Mouse (Mus musculus) CH12.LX (cell line): ENCODE data around the gene Dlec1. TPM values are rescaled to one million over a fixed set of nuclear protein-coding genes. Genes with fewer than 3 reads are reported as not detected.
A peak's percentile ranks its signal among the peaks of the same experiment; 100 is the strongest.

Experiments used
- DNase-seq: peaks from one replicate; pipeline ENCODE4 v3.0.0-alpha.2; 2013; ENCODE audit errors: extremely low read depth
- H3K27ac ChIP-seq: 2 replicates; pipeline ENCODE4 v1.5.1; 2012; ENCODE audit warnings: low read depth, mild to moderate bottlenecking, control low read depth, moderate library complexity; ENCODE audit not compliant: insufficient read depth
- H3K27me3 ChIP-seq: replicated peaks from 2 replicates; pipeline ENCODE3; 2012; ENCODE audit warnings: inconsistent platforms
- H3K36me3 ChIP-seq, 2 experiments: replicated peaks in 1 of 2; 2 replicates each; pipeline versions ENCODE3 to v1.6.1; 2012; ENCODE audit warnings: inconsistent platforms in 1 of 2, low read length in 1 of 2, mild to moderate bottlenecking in 1 of 2, mixed read lengths in 1 of 2, moderate library complexity in 1 of 2; ENCODE audit not compliant: control insufficient read depth in 1 of 2, insufficient read depth in 1 of 2
- H3K4me1 ChIP-seq, 2 experiments: 2 replicates each; pipeline ENCODE4 v1.6.1; 2012; ENCODE audit warnings: inconsistent platforms in 1 of 2, moderate library complexity in 1 of 2; ENCODE audit not compliant: insufficient read depth in 2 of 2, control insufficient read depth in 1 of 2
- H3K4me2 ChIP-seq: 2 replicates; pipeline ENCODE4 v1.6.1; 2012; ENCODE audit warnings: low read depth, mild to moderate bottlenecking, control low read depth; ENCODE audit not compliant: poor library complexity, insufficient read depth, severe bottlenecking
- H3K4me3 ChIP-seq, 3 experiments: fragments of 150-350 bp in 1 of 3; sonication (generic) in 1 of 3; replicated peaks in 1 of 3; 2 replicates each; pipeline versions ENCODE3 to v1.5.1; 2011 to 2012; ENCODE audit warnings: low read depth in 2 of 3, low read length in 2 of 3, mild to moderate bottlenecking in 2 of 3, moderate library complexity in 2 of 3, control low read depth in 1 of 3, improper control_type of control experiment in 1 of 3, inconsistent platforms in 1 of 3, mixed read lengths in 1 of 3; ENCODE audit not compliant: poor library complexity in 1 of 3
- H3K79me2 ChIP-seq: replicated peaks from 2 replicates; pipeline ENCODE4 v1.6.1; 2012; ENCODE audit warnings: mild to moderate bottlenecking, moderate library complexity; ENCODE audit not compliant: control insufficient read depth, poor library complexity, insufficient read depth, severe bottlenecking; ENCODE audit errors: extremely low read depth
- H3K9ac ChIP-seq: 2 replicates; pipeline ENCODE4 v1.6.1; 2012; ENCODE audit warnings: low read depth, mild to moderate bottlenecking, control low read depth, moderate library complexity; ENCODE audit not compliant: insufficient read depth
- H3K9me3 ChIP-seq: replicated peaks from 2 replicates; pipeline ENCODE3; 2012; ENCODE audit warnings: low read length, inconsistent platforms, mixed read lengths
- BHLHE40 ChIP-seq: IDR thresholded peaks from 2 replicates; pipeline ENCODE4 v1.6.1; 2011; ENCODE audit warnings: mild to moderate bottlenecking, low read depth, low read length, improper control_type of control experiment
- CHD1 ChIP-seq: IDR thresholded peaks from 2 replicates; pipeline ENCODE4 v1.6.1; 2012; ENCODE audit warnings: low read depth, low read length, improper control_type of control experiment, inconsistent platforms
- E2F4 ChIP-seq: IDR thresholded peaks from 2 replicates; pipeline ENCODE4 v1.6.1; 2011; ENCODE audit warnings: low read depth, low read length, improper control_type of control experiment; ENCODE audit not compliant: insufficient replicate concordance
- ETS1 ChIP-seq: conservative IDR thresholded peaks from 2 replicates; pipeline ENCODE4 v1.6.1; 2012; ENCODE audit warnings: low read depth, mild to moderate bottlenecking, inconsistent platforms, low read length, improper control_type of control experiment, moderate library complexity
- HCFC1 ChIP-seq: IDR thresholded peaks from 2 replicates; pipeline ENCODE4 v1.6.1; 2012; ENCODE audit warnings: low read depth, mild to moderate bottlenecking, inconsistent platforms, low read length, improper control_type of control experiment
- IRF4 ChIP-seq: IDR thresholded peaks from 2 replicates; pipeline ENCODE4 v1.6.1; 2014; ENCODE audit warnings: low read depth, mild to moderate bottlenecking, inconsistent platforms, low read length, improper control_type of control experiment
- JUN ChIP-seq: IDR thresholded peaks from 2 replicates; pipeline ENCODE4 v1.6.1; 2011; ENCODE audit warnings: low read depth, mild to moderate bottlenecking, low read length, improper control_type of control experiment, moderate library complexity; ENCODE audit not compliant: insufficient read depth
- KAT2A ChIP-seq: IDR thresholded peaks from 2 replicates; pipeline ENCODE4 v1.6.1; 2012; ENCODE audit warnings: low read length, improper control_type of control experiment, inconsistent platforms; ENCODE audit not compliant: insufficient replicate concordance
- MAFK ChIP-seq: IDR thresholded peaks from 2 replicates; pipeline ENCODE4 v1.6.1; 2011; ENCODE audit warnings: low read length, improper control_type of control experiment; ENCODE audit not compliant: insufficient replicate concordance
- MAX ChIP-seq: IDR thresholded peaks from 2 replicates; pipeline ENCODE4 v1.6.1; 2011; ENCODE audit warnings: low read length, improper control_type of control experiment
- MAZ ChIP-seq: IDR thresholded peaks from 2 replicates; pipeline ENCODE4 v1.6.1; 2012; ENCODE audit warnings: low read depth, mild to moderate bottlenecking, inconsistent platforms, low read length, improper control_type of control experiment, moderate library complexity
- MEF2A ChIP-seq: IDR thresholded peaks from 2 replicates; pipeline ENCODE4 v1.6.1; 2014; ENCODE audit warnings: low read depth, mild to moderate bottlenecking, inconsistent platforms, low read length, improper control_type of control experiment, borderline replicate concordance
- PAX5 ChIP-seq: IDR thresholded peaks from 2 replicates; pipeline ENCODE4 v1.6.1; 2012; ENCODE audit warnings: low read length, inconsistent platforms, mixed read lengths
- POLR2A ChIP-seq: IDR thresholded peaks from 2 replicates; pipeline ENCODE4 v1.6.1; 2011; ENCODE audit warnings: low read depth, mild to moderate bottlenecking, improper control_type of control experiment, low read length
- POLR2AphosphoS2 ChIP-seq: IDR thresholded peaks from 2 replicates; pipeline ENCODE4 v1.6.1; 2011; ENCODE audit warnings: low read depth, low read length, improper control_type of control experiment
- USF1 ChIP-seq: IDR thresholded peaks from 2 replicates; pipeline ENCODE4 v1.6.1; 2014; ENCODE audit warnings: low read depth, mild to moderate bottlenecking, inconsistent platforms, low read length, improper control_type of control experiment
- ZC3H11A ChIP-seq: IDR thresholded peaks from 2 replicates; pipeline ENCODE4 v1.6.1; 2012; ENCODE audit warnings: low read depth, mild to moderate bottlenecking, inconsistent platforms, low read length, improper control_type of control experiment
- ZKSCAN1 ChIP-seq: IDR thresholded peaks from 2 replicates; pipeline ENCODE4 v1.6.1; 2012; ENCODE audit warnings: low read depth, inconsistent platforms, low read length, improper control_type of control experiment, borderline replicate concordance
- ZMIZ1 ChIP-seq: IDR thresholded peaks from 2 replicates; pipeline ENCODE4 v1.6.1; 2012; ENCODE audit warnings: low read depth, mild to moderate bottlenecking, inconsistent platforms, low read length, improper control_type of control experiment
- ZNF384 ChIP-seq: IDR thresholded peaks from 2 replicates; pipeline ENCODE4 v1.6.1; 2012; ENCODE audit warnings: low read depth, low read length, improper control_type of control experiment, inconsistent platforms
- dilution Hi-C: fragments of 300-500 bp; cut with MboI; formaldehyde crosslinking; loops from 2 replicates; pipeline ENCODE4 v1.14.3; 2020; ENCODE audit warnings: low sequenced_read_pairs; ENCODE audit not compliant: extremely low pct_unique_long_range_greater_than_20kb, extremely low pct_ligation_motif_present
- in situ Hi-C: fragments of 300-500 bp; cut with MboI; formaldehyde crosslinking; loops from 3 replicates; pipeline ENCODE4 v1.14.3; 2019; ENCODE audit warnings: low sequenced_read_pairs, low pct_ligation_motif_present, low pct_unique_long_range_greater_than_20kb, mixed read lengths
- polyA plus RNA-seq: library from polyadenylated mRNA; unstranded; fragments of >175 nt; gene quantifications from 2 replicates; pipeline ENCODE4 v1.2.1, GENCODE M21; 2012; ENCODE audit warnings: low read depth; ENCODE audit not compliant: insufficient read length
- total RNA-seq, 2 experiments: library from RNA; depleted of rRNA; stranded (reverse); fragments of 300-350 nt in 1 of 2; fragments of >200 nt in 1 of 2; gene quantifications; 2 replicates each; pipeline ENCODE4 v1.2.3; 2012 to 2014

Dlec1 gene
- total and polyA plus RNA-seq, 3 experiments, result 1.4 to 6.3 (median 5.9) TPM

DNA sequence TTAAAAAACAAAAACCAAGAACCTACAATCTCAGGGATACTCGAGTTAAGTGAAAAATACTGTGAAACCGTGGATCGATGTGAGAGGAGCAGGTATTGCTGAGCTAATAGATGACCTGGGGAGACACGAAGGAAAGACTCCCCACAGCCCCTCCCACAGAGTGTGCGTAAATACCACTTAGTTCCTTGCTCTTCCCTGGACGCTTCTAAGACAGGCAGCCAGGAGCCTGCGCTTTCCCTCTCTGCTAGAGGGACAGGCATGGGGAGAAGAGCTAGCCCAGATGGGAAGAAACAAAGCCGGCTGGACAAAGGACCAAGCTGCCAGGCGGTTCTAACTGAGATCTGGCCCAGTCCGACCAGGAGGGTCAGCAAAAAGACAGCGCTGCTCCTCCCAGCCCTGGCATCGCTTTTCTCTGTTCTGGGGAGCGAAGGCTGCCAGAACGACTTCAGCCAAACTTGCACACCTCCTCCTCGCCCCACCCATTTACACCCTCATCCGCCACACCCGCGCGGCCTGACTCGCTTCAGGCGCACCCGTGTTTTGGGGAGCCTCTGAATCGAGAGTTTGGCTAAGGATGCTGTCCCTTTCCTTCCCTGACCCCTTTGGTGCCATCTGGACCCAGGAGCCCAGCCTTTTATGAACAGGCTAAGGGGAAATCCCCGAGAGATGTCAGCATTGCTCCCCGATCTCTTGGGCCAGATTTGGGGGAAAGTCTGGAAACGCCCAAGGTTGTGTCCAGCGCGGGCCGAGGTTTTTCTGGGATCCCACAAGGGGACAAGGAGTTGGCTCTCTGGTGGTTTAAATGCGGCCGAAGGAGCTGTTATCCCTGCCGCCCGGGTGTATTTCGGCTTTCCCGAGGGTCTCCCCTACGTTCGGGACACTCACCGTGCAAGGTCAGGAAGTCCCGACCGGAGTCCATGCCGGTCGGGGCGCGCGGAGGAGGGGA, 9.5 kb upstream of the Dlec1 start:
- dilution Hi-C loops, result no loop called here
- H3K9me3 ChIP-seq, result no peaks in the 10 kb centered on the region
- no peak overlapping the region for H3K27ac ChIP-seq
- H3K4me1 ChIP-seq, result peaks cover 14 to 25% of the 10 kb centered on the region in 2 experiments
- H3K27me3 ChIP-seq, result peaks cover 88% of the 10 kb centered on the region
- TF ChIP-seq POLR2AphosphoS2, result no peak
- TF ChIP-seq PAX5, result no peak
- no peak for TF ChIP-seq MAFK
- no peak for TF ChIP-seq ETS1
- TF ChIP-seq USF1, result no peak
- no peak for TF ChIP-seq ZC3H11A
- no peak for TF ChIP-seq MEF2A
- TF ChIP-seq ZMIZ1, result no peak
- TF ChIP-seq JUN, result no peak
- no peak for TF ChIP-seq MAZ
- no peak for TF ChIP-seq E2F4
- TF ChIP-seq KAT2A, result no peak
- no peak for TF ChIP-seq HCFC1
- no peak for TF ChIP-seq IRF4
- TF ChIP-seq ZKSCAN1, result no peak
- TF ChIP-seq CHD1, result no peak
- TF ChIP-seq MAX, result no peak
- peak overlapping the region; percentile 2; the same call in 1 of the 2 replicates for H3K9ac ChIP-seq
- no peak for DNase-seq
- in situ Hi-C loops, result no loop called here
- H3K4me3 ChIP-seq, result peak overlapping the region in 1 of 3 experiments; percentile 41
- H3K4me2 ChIP-seq, result peak overlapping the region; percentile 17
- H3K36me3 ChIP-seq, result no peaks in the 10 kb centered on the region
- no peaks in the 10 kb centered on the region for H3K79me2 ChIP-seq

DNA sequence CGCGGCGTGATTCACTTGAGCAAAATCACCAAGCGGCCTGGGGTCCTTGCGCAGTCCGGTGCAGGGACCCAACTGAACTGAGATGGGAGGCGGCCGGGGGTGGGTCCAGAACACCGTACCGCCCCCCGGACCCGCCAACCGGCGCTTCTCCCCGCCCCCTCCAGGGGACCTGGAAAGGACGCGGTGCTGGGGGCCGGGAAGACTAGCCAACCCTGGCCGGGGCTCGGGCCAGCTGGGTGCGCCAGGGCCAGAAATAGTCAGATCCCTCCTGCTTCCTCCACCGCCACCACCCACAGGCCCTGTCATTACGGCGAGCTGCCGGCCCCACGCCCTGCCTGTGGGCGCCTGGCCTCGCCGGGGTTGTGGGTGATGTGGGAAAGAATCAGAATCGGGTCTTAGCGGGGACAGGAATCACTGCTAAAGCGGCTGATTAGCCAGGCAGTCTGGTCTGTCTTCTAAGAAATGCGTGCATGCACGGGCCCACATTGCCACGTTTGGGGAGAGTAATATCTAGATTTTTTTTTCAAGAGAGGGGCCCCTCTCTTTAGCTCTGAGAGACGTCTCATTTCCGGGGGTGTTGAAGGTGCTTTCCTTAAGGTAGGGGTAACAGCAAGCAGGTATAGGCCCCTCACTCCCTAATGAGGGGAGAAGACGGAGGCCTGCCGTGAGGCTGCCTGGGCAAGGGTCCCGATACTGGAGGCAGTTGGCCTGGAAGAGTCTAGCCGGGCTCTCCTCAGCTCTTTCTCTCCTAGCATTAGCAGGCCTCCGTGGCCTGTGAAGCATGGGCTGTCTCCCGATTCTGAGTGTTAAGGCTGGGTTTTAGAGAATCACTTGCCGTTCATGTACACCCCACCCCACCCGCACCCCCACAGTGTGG, 8.6 kb upstream of the Dlec1 start, which contains the start of gene Plcd1:
Gene Plcd1, minus strand, starts transcription at position 84 of the 877 bp plus-strand sequence.
- peak within 1 kb of the TSS in 1 of 3 experiments; percentile 41 for H3K4me3 ChIP-seq
- dilution Hi-C loops, result no loop called here
- in situ Hi-C loops, result no loop called here

More for the DNA sequence above, 8.6 kb upstream of the Dlec1 start, which contains the start of gene Plcd1:
- no peak within 1 kb of the TSS for H3K27ac ChIP-seq
- no peaks in the 10 kb centered on the region for H3K79me2 ChIP-seq
- TF ChIP-seq ZNF384, result 0 out of 2 replicates have a peak, but pooled peaks have one; percentile 15
- TF ChIP-seq BHLHE40, result peak; percentile 38
- TF ChIP-seq POLR2A, result no peak
- TF ChIP-seq USF1, result no peak
- H3K9ac ChIP-seq, result peak within 1 kb of the TSS; percentile 2; the same call in 1 of the 2 replicates
- no peaks in the 10 kb centered on the region for H3K9me3 ChIP-seq
- H3K4me2 ChIP-seq, result peak within 1 kb of the TSS; percentile 17
- peaks cover 89% of the 10 kb centered on the region for H3K27me3 ChIP-seq
- no peaks in the 10 kb centered on the region for H3K36me3 ChIP-seq
- no peak for DNase-seq
- H3K4me1 ChIP-seq, result peaks cover 12 to 18% of the 10 kb centered on the region in 2 experiments
